Mouse (Mus musculus) heart, embryonic 11.5 days (tissue): ENCODE results near the gene Agtr1a. TPM values are rescaled to one million over a fixed set of nuclear protein-coding genes. Genes with fewer than 3 reads are reported as not detected.

Experiments
- ATAC-seq: fragments of 200-750 bp; cut with Nextera tagmentation; replicated peaks from 2 replicates; pipeline ENCODE4 v1.8.0; 2017; ENCODE audit warnings: moderate library complexity; ENCODE audit not compliant: insufficient number of reproducible peaks, low FRiP score, low TSS enrichment
- H3K27ac ChIP-seq: fragments of 300-500 bp; sonication (generic); 2 replicates; pipeline ENCODE4 v1.5.1; 2014; ENCODE audit warnings: mild to moderate bottlenecking, low read depth, low read length
- H3K27me3 ChIP-seq: fragments of 300-500 bp; sonication (generic); 2 replicates; pipeline ENCODE4 v1.6.1; 2014; ENCODE audit warnings: mild to moderate bottlenecking, low read length, mixed read lengths; ENCODE audit not compliant: control insufficient read depth, insufficient read depth
- H3K36me3 ChIP-seq: fragments of 300-500 bp; sonication (generic); 2 replicates; pipeline ENCODE4 v1.6.1; 2014; ENCODE audit warnings: mild to moderate bottlenecking, low read length, moderate library complexity, mixed read lengths; ENCODE audit not compliant: control insufficient read depth, insufficient read depth
- H3K4me1 ChIP-seq: fragments of 300-500 bp; sonication (generic); 2 replicates; pipeline ENCODE4 v1.6.1; 2014; ENCODE audit warnings: low read length; ENCODE audit not compliant: control insufficient read depth, insufficient read depth
- H3K4me2 ChIP-seq: fragments of 300-500 bp; sonication (generic); 2 replicates; pipeline ENCODE4 v1.6.1; 2014; ENCODE audit warnings: mild to moderate bottlenecking, moderate library complexity
- H3K4me3 ChIP-seq: fragments of 300-500 bp; sonication (generic); 2 replicates; pipeline ENCODE4 v1.5.1; 2014; ENCODE audit warnings: low read depth, low read length
- H3K9ac ChIP-seq: fragments of 300-500 bp; sonication (generic); 2 replicates; pipeline ENCODE4 v1.6.1; 2014; ENCODE audit warnings: mild to moderate bottlenecking, low read depth, low read length, moderate library complexity
- H3K9me3 ChIP-seq: fragments of 300-500 bp; sonication (generic); replicated peaks from 2 replicates; pipeline ENCODE4 v1.6.1; 2016; ENCODE audit warnings: low read length; ENCODE audit not compliant: control insufficient read depth
- WGBS: fragments of 180-500 bp; shearing (Covaris S2); extraction: QIAGEN DNeasy Blood & Tissue Kit; methylation state at CpG from one replicate; pipeline ENCODE4 v1.1.7; 2014; ENCODE audit not compliant: insufficient replicate concordance; 5-methylcytosine and 5-hydroxymethylcytosine counted together
- polyA plus RNA-seq: library from polyadenylated mRNA; unstranded; fragments of >200 nt; fragmentation: Nextera tagmentation; extraction: Ambion mirVana; gene quantifications from 2 replicates; pipeline ENCODE4 v1.2.1, GENCODE M21; 2014

Agtr1a gene
- polyA plus RNA-seq, 1 experiment from 2014 or later, result 7.8 TPM

DNA sequence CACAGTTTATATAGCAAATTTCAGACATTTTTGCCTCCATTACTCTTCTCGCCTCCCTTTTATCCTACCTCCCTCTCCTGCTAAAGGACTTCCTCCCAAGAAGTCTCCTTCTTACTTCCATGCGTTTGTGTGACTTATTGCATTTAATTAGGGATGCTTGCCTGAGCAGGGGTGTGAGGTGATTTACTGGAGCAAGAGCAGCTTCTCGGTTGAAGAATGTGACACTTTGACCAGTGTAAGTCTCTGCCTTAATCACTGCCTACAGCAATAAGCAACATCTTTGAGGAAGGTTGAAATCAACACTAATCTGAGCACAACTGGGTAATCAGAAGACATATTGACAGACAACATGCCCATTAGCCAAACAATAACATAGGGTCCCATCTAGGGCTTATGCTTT lies 67.6 kb downstream of the Agtr1a start:
- Histone ChIP-seq H3K27ac (no peak overlapping the region), H3K27me3 (no peaks in the 10 kb centered on the region), H3K9me3 (no peaks in the 10 kb centered on the region), H3K4me2 (no peak overlapping the region), H3K4me3 (no peak overlapping the region), H3K36me3 (no peaks in the 10 kb centered on the region), H3K9ac (no peak overlapping the region), H3K4me1 (no peaks in the 10 kb centered on the region)
- no peak for ATAC-seq
- 62% methylated on average over 3 of the region's 3 CpGs for WGBS

DNA sequence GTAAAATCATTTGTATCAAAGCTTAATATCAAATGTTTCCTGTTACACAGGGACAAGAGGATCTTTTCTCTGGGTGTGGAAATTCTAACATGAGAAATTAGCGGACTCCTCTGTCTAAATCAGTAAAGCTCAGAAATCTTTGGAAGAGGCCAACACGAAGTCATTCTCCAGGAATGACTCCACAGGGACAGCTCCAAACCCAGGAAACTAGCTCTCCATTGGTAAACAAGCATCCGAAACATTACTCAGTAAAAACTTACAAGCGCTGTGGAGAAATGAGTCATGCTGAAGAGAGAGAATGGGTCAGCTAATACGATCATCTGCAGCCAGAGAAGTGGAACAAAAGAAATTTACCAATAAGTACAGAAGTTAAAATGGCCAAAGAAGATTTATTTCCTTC lies 82.4 kb downstream of the Agtr1a start:
- Histone ChIP-seq H3K4me3 (no peak overlapping the region), H3K4me2 (no peak overlapping the region), H3K9ac (no peak overlapping the region), H3K4me1 (no peaks in the 10 kb centered on the region), H3K9me3 (no peaks in the 10 kb centered on the region), H3K27me3 (no peaks in the 10 kb centered on the region), H3K27ac (no peak overlapping the region), H3K36me3 (no peaks in the 10 kb centered on the region)
- no peak for ATAC-seq
- 78% methylated on average over 5 of the region's 5 CpGs for WGBS

DNA sequence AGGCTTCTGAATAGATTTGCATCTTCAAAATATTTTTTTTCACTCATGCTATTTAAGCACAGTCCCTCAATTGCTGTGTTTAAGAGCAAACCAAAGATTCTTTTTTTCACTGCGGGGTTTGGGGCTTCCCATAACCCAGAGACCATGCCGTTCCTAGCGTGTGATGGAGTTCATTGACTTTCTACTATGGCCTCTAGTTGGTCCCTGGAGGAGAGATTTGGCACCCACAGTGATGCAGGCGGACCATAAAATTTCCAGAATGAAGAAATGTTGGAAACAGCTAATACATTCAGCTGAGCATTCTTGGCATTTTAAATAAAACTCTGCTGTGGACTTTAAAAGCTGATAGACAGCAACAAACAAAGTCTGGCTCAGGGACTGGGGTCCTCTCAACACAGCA lies 90.8 kb downstream of the Agtr1a start:
- WGBS, result 80% methylated on average over 4 of the region's 4 CpGs
- no peak for ATAC-seq
- no peaks in the 10 kb centered on the region for H3K4me1 ChIP-seq
- H3K4me3 ChIP-seq, result no peak overlapping the region
- no peaks in the 10 kb centered on the region for H3K36me3 ChIP-seq
- H3K9me3 ChIP-seq, result no peaks in the 10 kb centered on the region
- no peak overlapping the region for H3K27ac ChIP-seq
- no peaks in the 10 kb centered on the region for H3K27me3 ChIP-seq
- H3K4me2 ChIP-seq, result no peak overlapping the region
- H3K9ac ChIP-seq, result no peak overlapping the region

DNA sequence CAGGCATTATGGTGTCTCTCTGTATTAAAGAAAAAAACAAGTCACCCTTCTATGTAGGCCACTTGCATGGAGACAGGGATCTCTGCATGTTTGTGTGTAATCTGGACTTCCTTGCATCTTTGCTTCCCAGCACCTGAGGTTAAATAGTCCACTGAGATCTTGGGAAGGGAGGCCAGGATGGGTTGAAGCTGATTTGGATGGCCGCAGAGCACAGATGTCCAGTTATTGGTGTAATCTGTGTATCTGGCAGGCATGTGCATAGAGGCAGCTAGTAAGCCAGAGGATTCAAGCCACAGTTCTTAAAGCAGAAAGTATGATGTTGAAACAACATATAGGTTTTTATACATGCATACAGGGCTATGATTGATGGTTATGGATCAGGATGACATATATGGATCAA lies 91.2 kb downstream of the Agtr1a start:
- Histone ChIP-seq H3K27me3 (no peaks in the 10 kb centered on the region), H3K4me1 (no peaks in the 10 kb centered on the region), H3K9me3 (no peaks in the 10 kb centered on the region), H3K27ac (no peak overlapping the region), H3K4me2 (no peak overlapping the region), H3K9ac (no peak overlapping the region), H3K36me3 (no peaks in the 10 kb centered on the region), H3K4me3 (no peak overlapping the region)
- WGBS, result 81% methylated on average over 1 of the region's 1 CpGs
- no peak for ATAC-seq

Other genes starting within 250 kb of the Agtr1a start
- 2.5 TPM in 2 replicates for gene Mboat1, start 200.0 kb upstream of the Agtr1a start, polyA plus RNA-seq
- gene Uqcrfs1, start 208.9 kb downstream of the Agtr1a start, polyA plus RNA-seq, result 483 and 531 TPM in 2 replicates